Mouse (Mus musculus) monocyte, adult 5-6 weeks (primary cell): Measurements from ENCODE around the gene Olfr1186. TPM values are rescaled to one million over a fixed set of nuclear protein-coding genes. Genes with fewer than 3 reads are reported as not detected.
"Not testable (repeated sequence)": the region's sequence is repeated elsewhere in the genome, so short reads cannot be mapped to it uniquely, and the experiment has no call there.

Experiments
- ATAC-seq: fragments of 153-309, 156-312 bp; replicated peaks from 2 replicates; pipeline ENCODE4 v1.8.0; 2017; ENCODE audit warnings: mild to moderate bottlenecking; ENCODE audit not compliant: low TSS enrichment, insufficient number of reproducible peaks, severe bottlenecking, poor library complexity, low FRiP score
- total RNA-seq: library from RNA; stranded (forward); fragments of 200-1000, 200-491, 200-594 nt; gene quantifications from 3 replicates; pipeline ENCODE4 v1.2.3, GENCODE M21; 2017

The Olfr1186 gene
- total RNA-seq = not detected in 3 replicates

GRCm38 (mm10) chr2:88518251-88518650 is at the start of gene Olfr1186:
Gene Olfr1186, plus strand, starts transcription at chr2:88518551.
- ATAC-seq = no peak

GRCm38 (mm10) chr2:88483298-88483697 is 35.1 kb upstream of the Olfr1186 start, which contains the start of gene Olfr1184:
Gene Olfr1184, plus strand, starts transcription at chr2:88483598.
- no peak for ATAC-seq

GRCm38 (mm10) chr2:88493020-88493419 is 25.3 kb upstream of the Olfr1186 start, which contains the start of gene Olfr1185-ps1:
Gene Olfr1185-ps1, plus strand, starts transcription at chr2:88493320.
- no peak for ATAC-seq

GRCm38 (mm10) chr2:88525720-88526119 is 7.4 kb downstream of the Olfr1186 start:
- no peak for ATAC-seq

GRCm38 (mm10) chr2:88556635-88557034 is 38.3 kb downstream of the Olfr1186 start, which contains the start of gene Olfr1188:
Gene Olfr1188, plus strand, starts transcription at chr2:88556935.
- no peak for ATAC-seq

- ATAC-seq = not testable (repeated sequence)
Observed at GRCm38 (mm10) chr2:88572696-88573095, 54.3 kb downstream of the Olfr1186 start.

Other genes with a start within 250 kb of the Olfr1186 start
- gene Olfr1173, start 238.7 kb upstream of the Olfr1186 start, total RNA-seq = 0.53 TPM in 1 of 3 replicates, not detected in the others
- not detected in 3 replicates for gene Olfr1174-ps, start 203.4 kb upstream of the Olfr1186 start, total RNA-seq
- gene Olfr1175-ps, start 191.3 kb upstream of the Olfr1186 start, total RNA-seq = 0.19 TPM in 1 of 3 replicates, not detected in the others
- gene Olfr1176, start 181.8 kb upstream of the Olfr1186 start, total RNA-seq = not detected in 3 replicates
- gene Olfr1177-ps, start 172.1 kb upstream of the Olfr1186 start, total RNA-seq = not detected in 3 replicates
- gene Olfr1178, start 131.5 kb upstream of the Olfr1186 start, total RNA-seq = not detected in 3 replicates
- gene Olfr1179, start 112.1 kb upstream of the Olfr1186 start, total RNA-seq = not detected in 3 replicates
- gene Olfr1180, start 99.4 kb upstream of the Olfr1186 start, total RNA-seq = not detected in 3 replicates
- gene Olfr1181, start 92.4 kb upstream of the Olfr1186 start, total RNA-seq = not detected in 3 replicates
- gene Gm13757, start 69.4 kb upstream of the Olfr1186 start, total RNA-seq = not detected in 3 replicates
- gene Olfr1183, start 63.7 kb upstream of the Olfr1186 start, total RNA-seq = 0.19 TPM in 1 of 3 replicates, not detected in the others
- gene Olfr1184, start 35.0 kb upstream of the Olfr1186 start, total RNA-seq = not detected in 3 replicates
- not detected in 3 replicates for gene Olfr1185-ps1, start 25.2 kb upstream of the Olfr1186 start, total RNA-seq
- not detected in 3 replicates for gene Olfr1188, start 38.4 kb downstream of the Olfr1186 start, total RNA-seq
- not detected in 3 replicates for gene Olfr1189, start 67.9 kb downstream of the Olfr1186 start, total RNA-seq
- not detected in 3 replicates for gene Olfr1191-ps1, start 122.0 kb downstream of the Olfr1186 start, total RNA-seq
- not detected in 3 replicates for gene Olfr1192-ps1, start 130.0 kb downstream of the Olfr1186 start, total RNA-seq
- gene Olfr1193, start 157.1 kb downstream of the Olfr1186 start, total RNA-seq = not detected in 3 replicates
- not detected in 3 replicates for gene Olfr1195, start 170.6 kb downstream of the Olfr1186 start, total RNA-seq
- gene Olfr1196, start 186.0 kb downstream of the Olfr1186 start, total RNA-seq = not detected in 3 replicates
- gene Olfr1197, start 213.8 kb downstream of the Olfr1186 start, total RNA-seq = not detected in 3 replicates
- gene Olfr1198, start 232.8 kb downstream of the Olfr1186 start, total RNA-seq = not detected in 3 replicates
- not detected in 3 replicates for gene Olfr1199, start 241.9 kb downstream of the Olfr1186 start, total RNA-seq